Mouse (Mus musculus) T-helper 17 cell (primary cell): ENCODE data around the gene Elovl6.

ENCODE experiments used
- in situ Hi-C, 2 experiments: fragments of 300-600 bp; cut with MboI, MseI; formaldehyde crosslinking; loops; 1 replicate in 1 of 2; 2 replicates in 1 of 2; pipeline ENCODE4 v1.15.1; 2025; ENCODE audit warnings: high pct_unique_total_duplicates in 2 of 2

The Elovl6 gene

GRCm38 (mm10) chr3:129566013-129566412 lies 33.9 kb downstream of the Elovl6 start:
- in situ Hi-C loops: no loop called here

GRCm38 (mm10) chr3:129566876-129567275 lies 34.7 kb downstream of the Elovl6 start:
- in situ Hi-C loops: no loop called here

- in situ Hi-C loops: no loop called here
These were observed 36.4 kb downstream of the Elovl6 start for GRCm38 (mm10) chr3:129568506-129568905.

- in situ Hi-C loops: loop anchor here in 1 of 2 experiments (10.0 kb wide), 1 partner anchor 1354 kb away; no protein-coding TSS in a partner anchor
These were observed 38.8 kb downstream of the Elovl6 start for GRCm38 (mm10) chr3:129570989-129571388.

- in situ Hi-C loops: loop anchor here in 1 of 2 experiments (10.0 kb wide), 1 partner anchor 1353 kb away; no protein-coding TSS in a partner anchor
These were observed 39.5 kb downstream of the Elovl6 start for GRCm38 (mm10) chr3:129571642-129572041.

DNA sequence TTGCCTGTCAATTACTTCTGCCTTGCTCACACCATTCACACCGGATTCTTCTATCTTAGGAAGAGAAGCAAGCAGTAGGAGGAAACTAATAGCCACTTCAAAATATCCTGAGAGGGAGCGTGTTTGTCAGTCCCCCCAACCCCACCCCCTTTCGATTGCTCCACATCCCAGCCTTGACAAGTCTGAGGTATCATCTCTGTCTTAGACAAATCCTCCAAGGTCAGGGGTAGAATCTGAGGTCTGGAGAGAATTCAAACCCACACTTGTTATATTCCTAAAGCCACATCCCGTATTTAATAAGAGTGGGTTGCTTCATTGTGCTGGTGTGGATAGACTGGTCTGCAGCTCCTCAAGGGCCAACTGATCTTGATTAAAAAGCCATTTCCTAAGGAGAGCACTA lies 40.8 kb downstream of the Elovl6 start:
- in situ Hi-C loops: loop anchor here in 1 of 2 experiments (10.0 kb wide), 1 partner anchor 1352 kb away; no protein-coding TSS in a partner anchor

GRCm38 (mm10) chr3:129573609-129574008 lies 41.5 kb downstream of the Elovl6 start:
- in situ Hi-C loops: loop anchor here in 1 of 2 experiments (10.0 kb wide), 1 partner anchor 1351 kb away; no protein-coding TSS in a partner anchor

- in situ Hi-C loops: loop anchor here in 1 of 2 experiments (10.0 kb wide), 1 partner anchor 1350 kb away; no protein-coding TSS in a partner anchor
These were observed 42.9 kb downstream of the Elovl6 start for GRCm38 (mm10) chr3:129575086-129575485.

GRCm38 (mm10) chr3:129576522-129576921 lies 44.4 kb downstream of the Elovl6 start:
- in situ Hi-C loops: loop anchor here in 1 of 2 experiments (10.0 kb wide), 1 partner anchor 1348 kb away; no protein-coding TSS in a partner anchor

GRCm38 (mm10) chr3:129578741-129579475 lies 46.8 kb downstream of the Elovl6 start:
- in situ Hi-C loops: loop anchor here in 1 of 2 experiments (10.0 kb wide), 1 partner anchor 1346 kb away; no protein-coding TSS in a partner anchor

DNA sequence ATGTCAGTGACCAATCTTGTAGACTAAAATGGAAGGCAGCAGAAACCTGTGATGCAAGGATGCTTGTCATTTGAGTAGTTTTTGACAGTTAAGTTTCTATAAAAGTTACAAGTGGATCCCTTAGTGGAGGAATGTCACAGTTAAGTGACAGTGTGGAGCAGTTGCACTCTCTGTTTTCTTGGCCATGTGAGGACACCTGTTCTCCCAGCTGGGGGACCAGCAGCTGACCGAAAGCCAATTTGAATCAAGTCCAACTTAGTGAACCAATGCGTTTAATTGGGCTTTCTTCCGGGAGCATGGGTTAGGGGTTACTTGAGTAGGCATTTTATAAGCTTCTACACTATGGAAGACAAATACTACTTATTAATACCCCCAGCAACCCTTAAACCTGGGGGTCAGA lies 48.9 kb downstream of the Elovl6 start:
- in situ Hi-C loops: no loop called here

DNA sequence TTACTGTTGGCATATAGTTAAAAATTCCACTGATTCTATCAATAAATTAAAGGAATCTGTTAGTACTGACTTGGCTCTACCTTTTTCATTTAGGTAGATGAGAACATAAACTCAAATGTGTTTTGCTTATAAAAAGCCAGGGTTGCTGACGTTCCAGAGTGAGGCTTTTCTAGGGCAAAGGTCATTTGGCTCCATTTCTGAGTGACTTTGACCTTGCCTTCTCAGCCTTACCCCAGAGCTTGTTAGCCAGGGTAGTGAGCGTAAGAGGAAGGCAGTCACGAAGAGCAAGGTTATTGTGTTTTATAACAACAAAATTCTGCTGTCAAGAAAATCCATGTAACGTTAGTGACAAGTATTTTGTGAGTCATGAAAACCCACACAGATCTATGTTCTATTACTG lies 50.3 kb downstream of the Elovl6 start:
- in situ Hi-C loops: no loop called here

DNA sequence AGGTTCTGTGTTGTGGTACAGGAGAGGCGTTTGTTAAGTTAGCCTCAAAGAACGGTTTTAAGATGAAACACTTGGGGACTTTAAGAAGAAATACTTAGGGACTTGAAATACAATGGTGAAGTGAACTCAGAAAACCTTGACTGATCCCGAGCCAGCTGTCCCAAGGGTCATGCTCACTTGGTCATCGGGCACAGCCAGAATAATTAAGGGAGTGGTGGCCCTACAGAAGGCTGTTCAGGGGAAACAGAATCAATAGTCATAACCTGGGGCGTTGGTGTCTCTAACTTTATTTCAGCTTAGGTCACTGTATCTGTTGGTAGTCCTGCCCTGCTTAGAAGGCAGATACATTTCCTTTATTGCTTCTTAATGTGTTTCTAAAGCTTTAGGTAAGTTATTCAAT lies 51.1 kb downstream of the Elovl6 start:
- in situ Hi-C loops: no loop called here

- in situ Hi-C loops: no loop called here
These were observed 55.8 kb downstream of the Elovl6 start for GRCm38 (mm10) chr3:129587916-129588315.

GRCm38 (mm10) chr3:129588753-129589152 lies 56.6 kb downstream of the Elovl6 start:
- in situ Hi-C loops: no loop called here

GRCm38 (mm10) chr3:129589705-129590104 lies 57.5 kb downstream of the Elovl6 start:
- in situ Hi-C loops: no loop called here

DNA sequence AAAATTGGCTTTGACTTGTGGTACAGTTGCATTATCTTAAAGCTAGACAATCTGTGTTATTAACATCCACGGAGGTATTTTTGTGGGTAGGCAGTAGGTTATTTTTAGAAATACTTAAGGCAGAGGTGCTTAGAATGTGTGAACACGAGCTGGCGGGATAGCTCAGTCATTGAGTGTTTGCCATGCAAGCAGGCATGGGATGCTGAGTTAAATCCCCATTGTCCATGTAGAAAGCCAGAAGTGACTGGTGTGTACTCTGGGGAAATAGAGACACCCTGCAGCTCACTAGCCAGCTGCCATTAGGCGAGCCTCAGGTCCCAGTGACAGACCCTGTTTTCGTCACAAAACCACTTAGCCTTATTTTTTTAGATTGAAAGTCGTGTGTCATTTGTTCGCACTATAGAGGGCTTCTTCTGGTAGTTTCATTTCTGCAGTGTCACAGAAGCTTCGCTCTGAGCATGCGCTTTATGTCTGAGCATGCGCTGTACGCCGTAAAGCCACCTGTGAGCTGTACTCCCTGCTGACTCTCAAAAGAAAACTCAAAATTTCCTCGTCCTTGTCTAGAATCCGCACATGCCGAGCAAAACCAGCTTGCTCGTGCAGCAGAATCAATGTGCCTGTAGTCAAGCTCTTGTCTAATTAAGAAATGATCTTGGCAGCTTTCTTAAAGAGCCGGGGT lies 58.5 kb downstream of the Elovl6 start:
- in situ Hi-C loops: no loop called here

GRCm38 (mm10) chr3:129591251-129591650 lies 59.1 kb downstream of the Elovl6 start:
- in situ Hi-C loops: no loop called here

GRCm38 (mm10) chr3:129591761-129592160 lies 59.6 kb downstream of the Elovl6 start:
- in situ Hi-C loops: no loop called here

- in situ Hi-C loops: no loop called here
These were observed 60.8 kb downstream of the Elovl6 start for GRCm38 (mm10) chr3:129593001-129593400.

GRCm38 (mm10) chr3:129593735-129594134 lies 61.6 kb downstream of the Elovl6 start:
- in situ Hi-C loops: no loop called here

DNA sequence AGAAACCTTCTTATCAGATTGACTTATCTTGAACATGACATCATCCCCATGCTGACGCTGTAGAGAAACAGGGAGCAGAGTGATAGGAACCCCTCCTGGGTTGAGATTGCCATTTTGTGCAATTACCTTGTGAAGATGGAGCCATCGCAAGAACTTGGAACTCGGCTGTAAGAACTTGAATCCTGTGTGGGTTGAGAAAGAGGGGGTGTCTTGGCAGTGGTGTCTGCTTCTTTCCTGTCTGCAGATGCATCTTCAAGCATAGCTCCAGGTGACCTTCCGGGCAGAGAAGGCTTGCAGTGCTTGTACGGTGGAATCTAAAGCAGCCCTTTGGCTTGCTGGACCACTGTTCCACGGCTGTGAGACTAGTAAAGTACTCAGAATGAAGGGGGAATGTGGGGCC lies 63.9 kb downstream of the Elovl6 start:
- in situ Hi-C loops: no loop called here
